In the genomic region with DNA sequence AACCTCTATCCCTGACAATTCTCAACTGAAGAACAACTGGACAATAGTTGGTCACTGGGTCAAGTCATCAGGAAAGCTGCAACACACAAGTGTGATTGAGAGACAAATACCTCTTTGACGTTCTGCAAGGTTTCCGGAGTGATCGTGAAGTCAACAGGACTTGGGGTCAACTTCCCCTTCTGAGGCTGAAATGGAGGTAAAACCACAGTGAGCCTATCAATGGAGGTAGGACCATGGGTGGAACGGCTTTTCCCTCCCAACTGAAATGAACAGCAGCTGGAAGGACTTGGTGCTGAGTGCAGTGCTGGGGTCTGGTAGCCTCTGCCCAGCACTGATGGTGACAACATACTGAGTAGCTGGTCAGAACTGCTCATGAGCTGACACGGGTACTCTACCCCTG, we compare ENCODE assay signal across 21 mouse cellular contexts.
"Had no signal": no experiment of that assay in that cellular context is flagged by ENCODE, and none has a peak within 500 bp of the region (broad histone marks: within the 10 kb centered on the region; RNA-seq: fewer than 3 reads in every experiment).

No protein-coding gene starts in this region.

- H3K27ac ChIP-seq: kidney, postnatal 0 days; limb, embryonic 10.5 days; limb, embryonic 13.5 days; liver, embryonic 12.5 days; liver, embryonic 15.5 days; lung, embryonic 15.5 days; stomach, postnatal 0 days had no signal

- H3K4me1 ChIP-seq: limb, embryonic 10.5 days; limb, embryonic 13.5 days; liver, embryonic 12.5 days; lung, embryonic 15.5 days had no signal

- H3K4me3 ChIP-seq: limb, embryonic 10.5 days; limb, embryonic 13.5 days; liver, embryonic 12.5 days; liver, embryonic 15.5 days; lung, embryonic 15.5 days had no signal

- ATAC-seq: liver, embryonic 12.5 days had no signal

- DNase-seq: kidney, adult 18-20 months; kidney, adult 9 months; kidney, postnatal 25 days; liver; lung, adult 18-20 months; lung, postnatal 10 days; lung, postnatal 4 days; midbrain, embryonic 14.5 days; right cerebral cortex, adult 18-20 months; right cerebral cortex, postnatal 14 days; right cerebral cortex, postnatal 4 days; thymus, adult 2 months; thymus, postnatal 14 days; thymus, postnatal 4 days had no signal
